Mouse (Mus musculus) gastrocnemius, postnatal 36 days (tissue): ENCODE data around the gene Ints3. TPM values are rescaled to one million over a fixed set of nuclear protein-coding genes. Genes with fewer than 3 reads are reported as not detected.

ENCODE experiments used
- DNase-seq, 2 experiments: peaks; one replicate each; pipeline ENCODE4 v3.0.0; 2022
- intact Hi-C: fragments of 180-260 bp; cut with DNase I; formaldehyde crosslinking; loops from one replicate; pipeline ENCODE4 v1.15.1; 2025
- total RNA-seq, 2 experiments: library from RNA; stranded (reverse); gene quantifications; 2 replicates each; pipeline ENCODE4 v1.2.3; 2021

The Ints3 gene
- total RNA-seq, 2 experiments from 2014 or later = 14.3 to 15.0 TPM

GRCm38 (mm10) chr3:90395629-90396028 is 37.8 kb downstream of the Ints3 start:
- intact Hi-C loops = no loop called here
- no peak for DNase-seq

- intact Hi-C loops = no loop called here
- DNase-seq = peak in 1 of 2 experiments; percentile 32
These were observed 40.8 kb downstream of the Ints3 start for GRCm38 (mm10) chr3:90392661-90393060.

- DNase-seq = no peak
- intact Hi-C loops = no loop called here
These were observed 41.5 kb downstream of the Ints3 start for GRCm38 (mm10) chr3:90391941-90392340.

GRCm38 (mm10) chr3:90391004-90391403 is 42.4 kb downstream of the Ints3 start:
- no peak for DNase-seq
- intact Hi-C loops = no loop called here

- peak; percentile 34 to 42 for DNase-seq
- intact Hi-C loops = no loop called here
These were observed 43.6 kb downstream of the Ints3 start, which contains the start of gene Slc27a3 for GRCm38 (mm10) chr3:90389511-90390490. Slc27a3 (minus strand) TSS chr3:90389938.

- intact Hi-C loops = no loop called here
- no peak for DNase-seq
These were observed 44.5 kb downstream of the Ints3 start for GRCm38 (mm10) chr3:90388726-90389510.

GRCm38 (mm10) chr3:90388192-90388591 is 45.2 kb downstream of the Ints3 start:
- intact Hi-C loops = no loop called here
- DNase-seq = no peak

GRCm38 (mm10) chr3:90387483-90387882 is 45.9 kb downstream of the Ints3 start:
- intact Hi-C loops = no loop called here
- peak in 1 of 2 experiments; percentile 41 for DNase-seq

- DNase-seq = no peak
- intact Hi-C loops = no loop called here
These were observed 46.6 kb downstream of the Ints3 start for GRCm38 (mm10) chr3:90386817-90387216.

GRCm38 (mm10) chr3:90384851-90385375 is 48.5 kb downstream of the Ints3 start:
- no peak for DNase-seq

GRCm38 (mm10) chr3:90383690-90384089 is 49.7 kb downstream of the Ints3 start:
- intact Hi-C loops = no loop called here
- DNase-seq = no peak

More at GRCm38 (mm10) chr3:90384851-90385375, 48.5 kb downstream of the Ints3 start:
- intact Hi-C loops = no loop called here

- intact Hi-C loops = no loop called here
- no peak for DNase-seq
These were observed 51.7 kb downstream of the Ints3 start for GRCm38 (mm10) chr3:90381727-90382126.

GRCm38 (mm10) chr3:90378496-90378895 is 54.9 kb downstream of the Ints3 start:
- intact Hi-C loops = no loop called here
- no peak for DNase-seq

GRCm38 (mm10) chr3:90376247-90376585 is 57.2 kb downstream of the Ints3 start:
- no peak for DNase-seq
- intact Hi-C loops = no loop called here

- intact Hi-C loops = no loop called here
- DNase-seq = no peak
These were observed 57.7 kb downstream of the Ints3 start for GRCm38 (mm10) chr3:90375562-90376246.

GRCm38 (mm10) chr3:90374368-90374767 is 59.1 kb downstream of the Ints3 start:
- no peak for DNase-seq
- intact Hi-C loops = loop anchor here (1.0 to 5.0 kb wide), 2 partner anchors 107 to 154 kb away; partner anchors contain the start of gene Dennd4b

- peak in 1 of 2 experiments; percentile 76 for DNase-seq
These were observed 59.9 kb downstream of the Ints3 start for GRCm38 (mm10) chr3:90373432-90374028.

GRCm38 (mm10) chr3:90372817-90373216 is 60.6 kb downstream of the Ints3 start:
- DNase-seq = no peak

More at GRCm38 (mm10) chr3:90373432-90374028, 59.9 kb downstream of the Ints3 start:
- intact Hi-C loops = loop anchor here (1.0 to 5.0 kb wide), 3 partner anchors 85 to 153 kb away; partner anchors contain the start of gene Dennd4b

GRCm38 (mm10) chr3:90371857-90372256 is 61.6 kb downstream of the Ints3 start:
- no peak for DNase-seq
- intact Hi-C loops = loop anchor here (2.0 to 5.0 kb wide), 2 partner anchors 83 to 105 kb away; partner anchors contain the start of gene Dennd4b

More at GRCm38 (mm10) chr3:90372817-90373216, 60.6 kb downstream of the Ints3 start:
- intact Hi-C loops = loop anchor here (2.0 to 5.0 kb wide), 2 partner anchors 84 to 106 kb away; partner anchors contain the start of gene Dennd4b
